Mouse (Mus musculus): ENCODE measurements around the gene Odf3l1. TPM values are rescaled to one million over a fixed set of nuclear protein-coding genes. Genes with fewer than 3 reads are reported as not detected.

Odf3l1 gene
- total and polyA plus RNA-seq, 3 experiments = not detected

DNA sequence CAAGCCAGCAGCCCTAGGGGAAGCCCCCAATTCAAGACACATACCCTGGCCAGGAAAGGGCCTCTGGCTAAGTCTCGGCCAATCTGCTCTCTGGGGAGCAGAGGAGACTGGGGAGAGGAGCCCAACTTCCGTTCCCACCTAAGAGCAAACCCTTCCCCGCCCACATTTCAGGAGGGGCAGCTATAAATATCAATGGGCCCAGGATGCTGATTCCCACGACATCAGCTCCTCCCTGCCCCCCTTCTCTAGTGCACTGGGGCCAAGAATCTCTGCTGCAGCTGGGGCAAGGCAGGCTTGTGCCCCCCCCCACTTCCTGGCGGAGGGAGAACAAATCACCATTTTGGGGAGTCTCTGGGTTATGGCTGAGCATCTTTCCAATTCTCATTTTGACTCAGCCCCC lies 6.7 kb upstream of the Odf3l1 start:
- DNase-seq (ENCODE audit: low read depth, low spot score) = no peak
- Histone ChIP-seq H3K36me3 (ENCODE audit: control insufficient read depth in 1 of 2, insufficient read depth in 2 of 2, low read length in 2 of 2) (no peaks in the 10 kb centered on the region), H3K9me3 (replicated peaks; ENCODE audit: insufficient read depth, low read length) (no peaks in the 10 kb centered on the region), H3K27me3 (ENCODE audit: control insufficient read depth in 1 of 2, insufficient read depth in 2 of 2, low read length in 2 of 2) (peaks cover 0 to 1% of the 10 kb centered on the region in 2 experiments; a peak in 3 of 4 replicates), H3K4me3 (ENCODE audit: control insufficient read depth in 1 of 2, insufficient read depth in 1 of 2, low read depth in 2 of 2, low read length in 2 of 2) (no peak overlapping the region), H3K4me1 (ENCODE audit: control insufficient read depth in 1 of 2, insufficient read depth in 2 of 2, low read length in 2 of 2) (peaks cover 0 to 5% of the 10 kb centered on the region in 2 experiments; a peak in 1 of 4 replicates), H3K9ac (ENCODE audit: control insufficient read depth, low read depth, low read length, poor library complexity, severe bottlenecking) (no peak overlapping the region), H3K27ac (ENCODE audit: control insufficient read depth, low read depth, low read length) (no peak overlapping the region), H3K79me2 (ENCODE audit: control insufficient read depth, insufficient read depth, low read length, poor library complexity) (no peaks in the 10 kb centered on the region)
- no peak for TF ChIP-seq UBTF (IDR thresholded peaks at IDR 0.05; ENCODE audit: borderline replicate concordance, insufficient read depth, low read depth, low read length)
- TF ChIP-seq CTCF (IDR thresholded peaks at IDR 0.05 in 2 of 3, conservative IDR thresholded peaks at IDR 0.05 in 1 of 3; ENCODE audit: control insufficient read depth in 1 of 3, insufficient read depth in 1 of 3, low read depth in 2 of 3, low read length in 3 of 3, poor library complexity in 1 of 3, severe bottlenecking in 1 of 3) = no peak
- TF ChIP-seq EP300 (IDR thresholded peaks at IDR 0.05; ENCODE audit: low read depth in 1 of 2, low read length in 2 of 2) = no peak
- no peak for TF ChIP-seq NRF1 (IDR thresholded peaks at IDR 0.05; ENCODE audit: insufficient read depth, low read depth, low read length, poor library complexity, severe bottlenecking)
- TF ChIP-seq POLR2A (IDR thresholded peaks at IDR 0.05; ENCODE audit: control insufficient read depth in 1 of 2, insufficient read depth in 1 of 2, low read depth in 1 of 2, low read length in 2 of 2, poor library complexity in 1 of 2) = no peak

- Histone ChIP-seq H3K27ac (ENCODE audit: control insufficient read depth, low read depth, low read length) (no peak overlapping the region), H3K4me1 (ENCODE audit: control insufficient read depth in 1 of 2, insufficient read depth in 2 of 2, low read length in 2 of 2) (peaks cover 0 to 5% of the 10 kb centered on the region in 2 experiments; a peak in 1 of 4 replicates), H3K27me3 (ENCODE audit: control insufficient read depth in 1 of 2, insufficient read depth in 2 of 2, low read length in 2 of 2) (peaks cover 0 to 1% of the 10 kb centered on the region in 2 experiments; a peak in 3 of 4 replicates), H3K4me3 (ENCODE audit: control insufficient read depth in 1 of 2, insufficient read depth in 1 of 2, low read depth in 2 of 2, low read length in 2 of 2) (no peak overlapping the region), H3K9me3 (replicated peaks; ENCODE audit: insufficient read depth, low read length) (no peaks in the 10 kb centered on the region), H3K9ac (ENCODE audit: control insufficient read depth, low read depth, low read length, poor library complexity, severe bottlenecking) (no peak overlapping the region), H3K36me3 (ENCODE audit: control insufficient read depth in 1 of 2, insufficient read depth in 2 of 2, low read length in 2 of 2) (no peaks in the 10 kb centered on the region), H3K79me2 (ENCODE audit: control insufficient read depth, insufficient read depth, low read length, poor library complexity) (no peaks in the 10 kb centered on the region)
- TF ChIP-seq ZMIZ1 (IDR thresholded peaks at IDR 0.05; ENCODE audit: low read depth, low read length) (no peak), TCF12 (IDR thresholded peaks at IDR 0.05; ENCODE audit: low read depth, low read length) (no peak), NRF1 (IDR thresholded peaks at IDR 0.05; ENCODE audit: insufficient read depth, low read depth, low read length, poor library complexity, severe bottlenecking) (no peak)
- DNase-seq (ENCODE audit: low read depth, low spot score) = no peak
These were observed 6.3 kb upstream of the Odf3l1 start for GRCm38 (mm10) chr9:56870778-56871177.

DNA sequence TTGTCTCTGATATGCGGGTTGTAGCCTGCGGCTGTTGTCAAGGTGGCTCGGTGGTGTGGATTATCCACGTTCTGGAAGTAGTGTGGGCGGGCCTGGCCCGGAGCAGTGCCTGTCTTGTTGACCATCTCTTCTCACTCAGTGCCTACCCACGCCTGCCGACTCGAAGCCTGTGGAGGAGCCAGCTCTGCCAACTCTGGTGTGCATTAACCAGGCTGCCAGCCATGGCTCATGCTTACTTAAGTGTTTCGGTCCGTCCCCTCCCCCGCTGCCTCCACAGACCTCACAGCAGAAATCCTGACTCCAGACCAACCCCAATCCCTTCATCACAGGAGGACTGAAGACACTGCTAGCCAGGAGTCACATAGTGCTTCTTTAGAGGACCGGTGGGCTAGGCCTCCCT lies 5.1 kb upstream of the Odf3l1 start:
- peak; percentile 15 for DNase-seq (ENCODE audit: low read depth, low spot score)
- Histone ChIP-seq H3K27ac (ENCODE audit: control insufficient read depth, low read depth, low read length) (no peak overlapping the region), H3K9ac (ENCODE audit: control insufficient read depth, low read depth, low read length, poor library complexity, severe bottlenecking) (no peak overlapping the region), H3K4me1 (ENCODE audit: control insufficient read depth in 1 of 2, insufficient read depth in 2 of 2, low read length in 2 of 2) (peaks cover 0 to 5% of the 10 kb centered on the region in 2 experiments; a peak in 1 of 4 replicates), H3K27me3 (ENCODE audit: control insufficient read depth in 1 of 2, insufficient read depth in 2 of 2, low read length in 2 of 2) (peaks cover 0 to 1% of the 10 kb centered on the region in 2 experiments; a peak in 3 of 4 replicates), H3K4me3 (ENCODE audit: control insufficient read depth in 1 of 2, insufficient read depth in 1 of 2, low read depth in 2 of 2, low read length in 2 of 2) (no peak overlapping the region), H3K9me3 (replicated peaks; ENCODE audit: insufficient read depth, low read length) (no peaks in the 10 kb centered on the region), H3K79me2 (ENCODE audit: control insufficient read depth, insufficient read depth, low read length, poor library complexity) (no peaks in the 10 kb centered on the region), H3K36me3 (ENCODE audit: control insufficient read depth in 1 of 2, insufficient read depth in 2 of 2, low read length in 2 of 2) (no peaks in the 10 kb centered on the region)
- TF ChIP-seq SIN3A (IDR thresholded peaks at IDR 0.05; ENCODE audit: low read length) (no peak), CHD1 (IDR thresholded peaks at IDR 0.05; ENCODE audit: low read depth, low read length) (no peak), MAZ (IDR thresholded peaks at IDR 0.05; ENCODE audit: low read depth, low read length) (no peak), MXI1 (IDR thresholded peaks at IDR 0.05; ENCODE audit: low read depth, low read length) (no peak), MAX (IDR thresholded peaks at IDR 0.05; ENCODE audit: low read length) (no peak), POLR2AphosphoS5 (IDR thresholded peaks at IDR 0.05; ENCODE audit: borderline replicate concordance, low read depth, low read length) (no peak), ZNF384 (IDR thresholded peaks at IDR 0.05; ENCODE audit: low read depth, low read length) (no peak), POLR2AphosphoS2 (IDR thresholded peaks at IDR 0.05; ENCODE audit: low read length) (no peak), USF1 (IDR thresholded peaks at IDR 0.05; ENCODE audit: low read depth, low read length) (no peak), HCFC1 (IDR thresholded peaks at IDR 0.05; ENCODE audit: low read depth, low read length) (no peak), CTCF (IDR thresholded peaks at IDR 0.05 in 2 of 3, conservative IDR thresholded peaks at IDR 0.05 in 1 of 3; ENCODE audit: control insufficient read depth in 1 of 3, insufficient read depth in 1 of 3, low read depth in 2 of 3, low read length in 3 of 3, poor library complexity in 1 of 3, severe bottlenecking in 1 of 3) (no peak), MYC (IDR thresholded peaks at IDR 0.05; ENCODE audit: low read depth, low read length) (no peak)
